Mouse (Mus musculus): Measurements from ENCODE around the gene Praf2.

- TF ChIP-seq ZMIZ1 (IDR thresholded peaks at IDR 0.05; ENCODE audit: low read depth, low read length) (no peak), GATA1 (IDR thresholded peaks at IDR 0.05; ENCODE audit: low read depth, low read length) (no peak), POLR2AphosphoS2 (IDR thresholded peaks at IDR 0.05; ENCODE audit: low read length) (no peak), USF1 (IDR thresholded peaks at IDR 0.05; ENCODE audit: low read depth, low read length) (no peak), ELF1 (IDR thresholded peaks at IDR 0.05; ENCODE audit: low read depth, low read length) (no peak)
Observed at GRCm38 (mm10) chrX:7688321-7688720, 39.9 kb upstream of the Praf2 start.
